8 mouse cellular contexts compared by ENCODE assay signal in genomic region chr17:24527315-24527714, GRCm38 (mm10). TPM values are rescaled to one million over a fixed set of nuclear protein-coding genes. Genes with fewer than 3 reads are reported as not detected.
A peak's percentile ranks its signal among the peaks of the same experiment; 100 is the strongest.
DNase-seq lines count a peak whose midpoint lies in the region; ATAC-seq and TF ChIP-seq lines count a peak whose summit lies in the region.

No protein-coding gene starts in this region.

- H3K27ac ChIP-seq in kidney, embryonic 14.5 days (ENCODE audit: low read depth, low read length): peak overlapping the region; percentile 57; the same call in 1 of the 2 replicates
- H3K27ac ChIP-seq in bone marrow, adult 2 months (ENCODE audit: control insufficient read depth, insufficient read depth, low read depth, low read length, poor library complexity): peak overlapping the region; percentile 66
- H3K27ac ChIP-seq in hindbrain, embryonic 15.5 days (replicated peaks): peak overlapping the region; percentile 85
- H3K27ac ChIP-seq in midbrain, embryonic 14.5 days (replicated peaks; ENCODE audit: low read depth, low read length): peak overlapping the region; percentile 77

- H3K9me3 ChIP-seq in kidney, embryonic 14.5 days (ENCODE audit: control insufficient read depth, low read length): no peaks in the 10 kb centered on the region
- H3K9me3 ChIP-seq in hindbrain, embryonic 15.5 days: no peaks in the 10 kb centered on the region
- no peaks in the 10 kb centered on the region for H3K9me3 ChIP-seq in midbrain, embryonic 14.5 days (ENCODE audit: control insufficient read depth, low read length)

- peaks cover 21% of the 10 kb centered on the region for H3K36me3 ChIP-seq in kidney, embryonic 14.5 days (ENCODE audit: control insufficient read depth, insufficient read depth, low read length)
- no peaks in the 10 kb centered on the region for H3K36me3 ChIP-seq in hindbrain, embryonic 15.5 days
- H3K36me3 ChIP-seq in midbrain, embryonic 14.5 days (ENCODE audit: control insufficient read depth, insufficient read depth, low read length): peaks cover 23% of the 10 kb centered on the region

- H3K9ac ChIP-seq in kidney, embryonic 14.5 days (ENCODE audit: low read depth, low read length): peak overlapping the region; percentile 83
- peak overlapping the region; percentile 90 for H3K9ac ChIP-seq in hindbrain, embryonic 15.5 days
- peak overlapping the region; percentile 82 for H3K9ac ChIP-seq in midbrain, embryonic 14.5 days (replicated peaks; ENCODE audit: low read length)

- peak overlapping the region; percentile 81 for H3K4me3 ChIP-seq in kidney, embryonic 14.5 days (ENCODE audit: low read length)
- peak overlapping the region; percentile 90 for H3K4me3 ChIP-seq in bone marrow, adult 2 months (replicated peaks; ENCODE audit: control insufficient read depth, low read depth, low read length)
- peak overlapping the region; percentile 76 for H3K4me3 ChIP-seq in hindbrain, embryonic 15.5 days
- H3K4me3 ChIP-seq in midbrain, embryonic 14.5 days (replicated peaks; ENCODE audit: low read depth, low read length): peak overlapping the region; percentile 81

- under 1% methylated on average over 19 of the region's 19 CpGs for WGBS in kidney, embryonic 14.5 days
- WGBS in bone marrow, adult 2 months: 1% methylated on average over 19 of the region's 19 CpGs
- WGBS in hindbrain, embryonic 15.5 days: 0% methylated on average over 14 of the region's 19 CpGs
- WGBS in midbrain, embryonic 14.5 days: under 1% methylated on average over 19 of the region's 19 CpGs

- no peak for TF ChIP-seq CTCF in bone marrow, adult 2 months (IDR thresholded peaks at IDR 0.05; ENCODE audit: control insufficient read depth, insufficient read depth, low read length)

- peaks cover 24% of the 10 kb centered on the region for H3K4me1 ChIP-seq in kidney, embryonic 14.5 days (ENCODE audit: control insufficient read depth, insufficient read depth, low read length)
- peaks cover 8% of the 10 kb centered on the region for H3K4me1 ChIP-seq in bone marrow, adult 2 months (ENCODE audit: control insufficient read depth, insufficient read depth, low read length)
- H3K4me1 ChIP-seq in hindbrain, embryonic 15.5 days (replicated peaks): peaks cover 58% of the 10 kb centered on the region
- peaks cover 24% of the 10 kb centered on the region for H3K4me1 ChIP-seq in midbrain, embryonic 14.5 days (ENCODE audit: control insufficient read depth, insufficient read depth, low read length)

- H3K4me2 ChIP-seq in kidney, embryonic 14.5 days (replicated peaks; ENCODE audit: low read depth, low read length): peak overlapping the region; percentile 60
- H3K4me2 ChIP-seq in hindbrain, embryonic 15.5 days: peak overlapping the region; percentile 60
- H3K4me2 ChIP-seq in midbrain, embryonic 14.5 days (ENCODE audit: low read length): peak overlapping the region; percentile 80

- ATAC-seq in kidney, embryonic 14.5 days (ENCODE audit: low FRiP score, low TSS enrichment): peak; percentile 1; the same call in 1 of the 2 replicates
- ATAC-seq in hindbrain, embryonic 15.5 days (ENCODE audit: low FRiP score, low read depth): no peak
- ATAC-seq in midbrain, embryonic 14.5 days (ENCODE audit: low FRiP score, low TSS enrichment): no peak; the same call in 1 of the 2 replicates
- no peak for ATAC-seq in erythroid progenitor cell, adult 5-6 weeks (replicated peaks; ENCODE audit: low FRiP score, poor library complexity, severe bottlenecking)

- no peak for DNase-seq in kidney, postnatal 36 days
- no peak for DNase-seq in midbrain, embryonic 14.5 days
- no peak for DNase-seq in frontal cortex, postnatal 10 days (ENCODE audit: low spot score in 2 of 2)
- no peak for DNase-seq in urinary bladder, adult 18-20 months (ENCODE audit: low spot score in 2 of 2)

- no peaks in the 10 kb centered on the region for H3K27me3 ChIP-seq in kidney, embryonic 14.5 days (ENCODE audit: control insufficient read depth, insufficient read depth, low read length)
- no peaks in the 10 kb centered on the region for H3K27me3 ChIP-seq in hindbrain, embryonic 15.5 days
- no peaks in the 10 kb centered on the region for H3K27me3 ChIP-seq in midbrain, embryonic 14.5 days (ENCODE audit: control insufficient read depth, insufficient read depth, low read length)

- no peak for TF ChIP-seq POLR2A in bone marrow, adult 2 months (IDR thresholded peaks at IDR 0.05; ENCODE audit: borderline replicate concordance, control insufficient read depth, low read depth, low read length)

RNA-seq across cellular contexts. Expression of gene Traf7, which starts 0.4 kb away (rescaled TPM):
- polyA plus RNA-seq in kidney, embryonic 14.5 days (2014; fragmentation: Nextera tagmentation; extraction: Ambion mirVana): 69.0 and 88.5 TPM in 2 replicates
- polyA plus RNA-seq in bone marrow, adult 2 months (2011; ENCODE audit: insufficient read depth, insufficient read length, low replicate concordance, missing spikeins): 79.2 and 108 TPM in 2 replicates
- 88.7 and 91.0 TPM in 2 replicates for polyA plus RNA-seq in hindbrain, embryonic 15.5 days (2015; fragmentation: Nextera tagmentation; extraction: Ambion mirVana)
- 86.2 and 90.8 TPM in 2 replicates for polyA plus RNA-seq in midbrain, embryonic 14.5 days (2014; fragmentation: Nextera tagmentation; extraction: Ambion mirVana)
- 49.0 and 54.1 TPM in 2 replicates for total RNA-seq in erythroid progenitor cell, adult 5-6 weeks (2015; ENCODE audit: low replicate concordance)
- total RNA-seq in erythroid progenitor cell, adult 5-6 weeks (2017; ENCODE audit: low replicate concordance): 73.9 and 83.1 TPM in 2 replicates

RNA-seq across cellular contexts. Expression of gene Rab26, which starts 6.7 kb away (rescaled TPM):
- polyA plus RNA-seq in kidney, embryonic 14.5 days (2014; fragmentation: Nextera tagmentation; extraction: Ambion mirVana): 2.7 and 2.8 TPM in 2 replicates
- not detected in 2 replicates for polyA plus RNA-seq in bone marrow, adult 2 months (2011; ENCODE audit: insufficient read depth, insufficient read length, low replicate concordance, missing spikeins)
- 6.3 and 8.2 TPM in 2 replicates for polyA plus RNA-seq in hindbrain, embryonic 15.5 days (2015; fragmentation: Nextera tagmentation; extraction: Ambion mirVana)
- polyA plus RNA-seq in midbrain, embryonic 14.5 days (2014; fragmentation: Nextera tagmentation; extraction: Ambion mirVana): 4.9 and 6.5 TPM in 2 replicates
- total RNA-seq in erythroid progenitor cell, adult 5-6 weeks (2015; ENCODE audit: low replicate concordance): 1.1 TPM in 1 of 2 replicates, not detected in the other
- total RNA-seq in erythroid progenitor cell, adult 5-6 weeks (2017; ENCODE audit: low replicate concordance): not detected in 2 replicates

RNA-seq across cellular contexts. Expression of gene Pkd1, which starts 22.3 kb away (rescaled TPM):
- 16.7 and 31.6 TPM in 2 replicates for polyA plus RNA-seq in kidney, embryonic 14.5 days (2014; fragmentation: Nextera tagmentation; extraction: Ambion mirVana)
- 10.4 and 17.9 TPM in 2 replicates for polyA plus RNA-seq in bone marrow, adult 2 months (2011; ENCODE audit: insufficient read depth, insufficient read length, low replicate concordance, missing spikeins)
- polyA plus RNA-seq in hindbrain, embryonic 15.5 days (2015; fragmentation: Nextera tagmentation; extraction: Ambion mirVana): 22.6 and 30.3 TPM in 2 replicates
- 18.0 and 28.3 TPM in 2 replicates for polyA plus RNA-seq in midbrain, embryonic 14.5 days (2014; fragmentation: Nextera tagmentation; extraction: Ambion mirVana)
- 11.3 and 11.9 TPM in 2 replicates for total RNA-seq in erythroid progenitor cell, adult 5-6 weeks (2015; ENCODE audit: low replicate concordance)
- 11.7 and 22.5 TPM in 2 replicates for total RNA-seq in erythroid progenitor cell, adult 5-6 weeks (2017; ENCODE audit: low replicate concordance)

RNA-seq across cellular contexts. Expression of gene Caskin1, which starts 38.9 kb away (rescaled TPM):
- polyA plus RNA-seq in kidney, embryonic 14.5 days (2014; fragmentation: Nextera tagmentation; extraction: Ambion mirVana): 1.6 and 1.8 TPM in 2 replicates
- polyA plus RNA-seq in bone marrow, adult 2 months (2011; ENCODE audit: insufficient read depth, insufficient read length, low replicate concordance, missing spikeins): not detected in 2 replicates
- polyA plus RNA-seq in hindbrain, embryonic 15.5 days (2015; fragmentation: Nextera tagmentation; extraction: Ambion mirVana): 51.4 and 55.0 TPM in 2 replicates
- polyA plus RNA-seq in midbrain, embryonic 14.5 days (2014; fragmentation: Nextera tagmentation; extraction: Ambion mirVana): 34.8 and 37.5 TPM in 2 replicates
- not detected in 2 replicates for total RNA-seq in erythroid progenitor cell, adult 5-6 weeks (2015; ENCODE audit: low replicate concordance)
- not detected in 2 replicates for total RNA-seq in erythroid progenitor cell, adult 5-6 weeks (2017; ENCODE audit: low replicate concordance)

RNA-seq across cellular contexts. Expression of gene Mlst8, which starts 48.4 kb away (rescaled TPM):
- polyA plus RNA-seq in kidney, embryonic 14.5 days (2014; fragmentation: Nextera tagmentation; extraction: Ambion mirVana): 36.4 and 36.9 TPM in 2 replicates
- polyA plus RNA-seq in bone marrow, adult 2 months (2011; ENCODE audit: insufficient read depth, insufficient read length, low replicate concordance, missing spikeins): 9.8 and 22.9 TPM in 2 replicates
- polyA plus RNA-seq in hindbrain, embryonic 15.5 days (2015; fragmentation: Nextera tagmentation; extraction: Ambion mirVana): 35.4 and 36.0 TPM in 2 replicates
- 36.2 and 43.0 TPM in 2 replicates for polyA plus RNA-seq in midbrain, embryonic 14.5 days (2014; fragmentation: Nextera tagmentation; extraction: Ambion mirVana)
- total RNA-seq in erythroid progenitor cell, adult 5-6 weeks (2015; ENCODE audit: low replicate concordance): 6.5 and 27.7 TPM in 2 replicates
- 16.8 and 20.5 TPM in 2 replicates for total RNA-seq in erythroid progenitor cell, adult 5-6 weeks (2017; ENCODE audit: low replicate concordance)
